Mouse (Mus musculus): ENCODE results near the gene Bag2. TPM values are rescaled to one million over a fixed set of nuclear protein-coding genes. Genes with fewer than 3 reads are reported as not detected.

The Bag2 gene
- total and polyA plus RNA-seq, 3 experiments, result 74.2 to 88.8 TPM; not detected in 1

GRCm38 (mm10) chr1:33755799-33756198 lies 1.8 kb downstream of the Bag2 start:
- Histone ChIP-seq H3K9me3 (replicated peaks; ENCODE audit: insufficient read depth, low read length) (no peaks in the 10 kb centered on the region), H3K9ac (ENCODE audit: control insufficient read depth, low read depth, low read length, poor library complexity, severe bottlenecking) (peak overlapping the region; percentile 87), H3K4me1 (ENCODE audit: control insufficient read depth in 1 of 2, insufficient read depth in 2 of 2, low read length in 2 of 2) (peaks cover 7 to 19% of the 10 kb centered on the region in 2 experiments), H3K36me3 (ENCODE audit: control insufficient read depth in 1 of 2, insufficient read depth in 2 of 2, low read length in 2 of 2) (peaks cover 2 to 24% of the 10 kb centered on the region in 2 experiments), H3K79me2 (ENCODE audit: control insufficient read depth, insufficient read depth, low read length, poor library complexity) (peaks cover 57% of the 10 kb centered on the region), H3K4me3 (ENCODE audit: control insufficient read depth in 1 of 2, insufficient read depth in 1 of 2, low read depth in 2 of 2, low read length in 2 of 2) (peak overlapping the region; percentile 77 to 78), H3K27me3 (ENCODE audit: control insufficient read depth in 1 of 2, insufficient read depth in 2 of 2, low read length in 2 of 2) (no peaks in the 10 kb centered on the region), H3K27ac (ENCODE audit: control insufficient read depth, low read depth, low read length) (peak overlapping the region; percentile 75)
- peak; percentile 79 for DNase-seq (ENCODE audit: low read depth, low spot score)
- TF ChIP-seq HCFC1 (IDR thresholded peaks at IDR 0.05; ENCODE audit: low read depth, low read length) (peak; percentile 21; the same call in 1 of the 2 replicates), MAZ (IDR thresholded peaks at IDR 0.05; ENCODE audit: low read depth, low read length) (no peak), MAX (IDR thresholded peaks at IDR 0.05; ENCODE audit: low read length) (no peak), ELF1 (IDR thresholded peaks at IDR 0.05; ENCODE audit: low read depth, low read length) (no peak), NELFE (IDR thresholded peaks at IDR 0.05; ENCODE audit: low read depth, low read length) (no peak), GATA1 (IDR thresholded peaks at IDR 0.05; ENCODE audit: low read depth, low read length) (no peak), ZNF384 (IDR thresholded peaks at IDR 0.05; ENCODE audit: low read depth, low read length) (no peak), POLR2AphosphoS5 (IDR thresholded peaks at IDR 0.05; ENCODE audit: borderline replicate concordance, low read depth, low read length) (no peak)

GRCm38 (mm10) chr1:33754965-33755735 lies 2.4 kb downstream of the Bag2 start:
- Histone ChIP-seq H3K9ac (ENCODE audit: control insufficient read depth, low read depth, low read length, poor library complexity, severe bottlenecking) (peak overlapping the region; percentile 87), H3K27ac (ENCODE audit: control insufficient read depth, low read depth, low read length) (peak overlapping the region; percentile 14; the same call in 1 of the 2 replicates), H3K4me1 (ENCODE audit: control insufficient read depth in 1 of 2, insufficient read depth in 2 of 2, low read length in 2 of 2) (peaks cover 7 to 19% of the 10 kb centered on the region in 2 experiments), H3K9me3 (replicated peaks; ENCODE audit: insufficient read depth, low read length) (no peaks in the 10 kb centered on the region), H3K36me3 (ENCODE audit: control insufficient read depth in 1 of 2, insufficient read depth in 2 of 2, low read length in 2 of 2) (peaks cover 2 to 24% of the 10 kb centered on the region in 2 experiments), H3K79me2 (ENCODE audit: control insufficient read depth, insufficient read depth, low read length, poor library complexity) (peaks cover 57% of the 10 kb centered on the region), H3K4me3 (ENCODE audit: control insufficient read depth in 1 of 2, insufficient read depth in 1 of 2, low read depth in 2 of 2, low read length in 2 of 2) (peak overlapping the region; percentile 30 to 77; a peak in 3 of 4 replicates), H3K27me3 (ENCODE audit: control insufficient read depth in 1 of 2, insufficient read depth in 2 of 2, low read length in 2 of 2) (no peaks in the 10 kb centered on the region)
- peak; percentile 64 for DNase-seq (ENCODE audit: low read depth, low spot score)
- TF ChIP-seq KAT2A (conservative IDR thresholded peaks at IDR 0.05; ENCODE audit: low read depth, low read length), result no peak
- TF ChIP-seq ZNF384 (IDR thresholded peaks at IDR 0.05; ENCODE audit: low read depth, low read length), result no peak
- no peak for TF ChIP-seq NELFE (IDR thresholded peaks at IDR 0.05; ENCODE audit: low read depth, low read length)
- no peak for TF ChIP-seq SMC3 (IDR thresholded peaks at IDR 0.05; ENCODE audit: low read depth, low read length)
- TF ChIP-seq E2F4 (IDR thresholded peaks at IDR 0.05; ENCODE audit: borderline replicate concordance, low read depth, low read length), result no peak
- TF ChIP-seq MEF2A (IDR thresholded peaks at IDR 0.05; ENCODE audit: extremely low read depth, insufficient replicate concordance, low read depth, low read length, poor library complexity, severe bottlenecking), result no peak
- TF ChIP-seq CHD2 (IDR thresholded peaks at IDR 0.05; ENCODE audit: low read length), result no peak
- no peak for TF ChIP-seq NRF1 (IDR thresholded peaks at IDR 0.05; ENCODE audit: insufficient read depth, low read depth, low read length, poor library complexity, severe bottlenecking)
- TF ChIP-seq MAFK (IDR thresholded peaks at IDR 0.05; ENCODE audit: borderline replicate concordance, low read depth, low read length), result no peak
- no peak for TF ChIP-seq POLR2AphosphoS2 (IDR thresholded peaks at IDR 0.05; ENCODE audit: low read length)
- TF ChIP-seq CHD1 (IDR thresholded peaks at IDR 0.05; ENCODE audit: low read depth, low read length), result no peak
- no peak; the same call in 1 of the 2 replicates for TF ChIP-seq SIN3A (IDR thresholded peaks at IDR 0.05; ENCODE audit: low read length)
- no peak for TF ChIP-seq ELF1 (IDR thresholded peaks at IDR 0.05; ENCODE audit: low read depth, low read length)
- peak; percentile 78; the same call in 1 of the 2 replicates for TF ChIP-seq MYC (IDR thresholded peaks at IDR 0.05; ENCODE audit: low read depth, low read length)
- no peak for TF ChIP-seq BHLHE40 (IDR thresholded peaks at IDR 0.05; ENCODE audit: borderline replicate concordance, low read depth, low read length)
- TF ChIP-seq ETS1 (IDR thresholded peaks at IDR 0.05; ENCODE audit: low read depth, low read length), result no peak
- no peak for TF ChIP-seq USF2 (IDR thresholded peaks at IDR 0.05; ENCODE audit: borderline replicate concordance in 1 of 2, insufficient read depth in 1 of 2, low read depth in 1 of 2, low read length in 2 of 2)
- no peak for TF ChIP-seq JUND (IDR thresholded peaks at IDR 0.05; ENCODE audit: low read depth, low read length)
- no peak for TF ChIP-seq POLR2AphosphoS5 (IDR thresholded peaks at IDR 0.05; ENCODE audit: borderline replicate concordance, low read depth, low read length)
- TF ChIP-seq MXI1 (IDR thresholded peaks at IDR 0.05; ENCODE audit: low read depth, low read length), result peak; percentile 72
- peak; percentile 68; the same call in 1 of the 2 replicates for TF ChIP-seq TCF12 (IDR thresholded peaks at IDR 0.05; ENCODE audit: low read depth, low read length)
- no peak for TF ChIP-seq ZC3H11A (IDR thresholded peaks at IDR 0.05; ENCODE audit: low read depth, low read length)
- peak; percentile 49 to 63 for TF ChIP-seq EP300 (IDR thresholded peaks at IDR 0.05; ENCODE audit: low read depth in 1 of 2, low read length in 2 of 2)
- peak; percentile 75 for TF ChIP-seq GATA1 (IDR thresholded peaks at IDR 0.05; ENCODE audit: low read depth, low read length)
- no peak for TF ChIP-seq CTCF (IDR thresholded peaks at IDR 0.05 in 2 of 3, conservative IDR thresholded peaks at IDR 0.05 in 1 of 3; ENCODE audit: control insufficient read depth in 1 of 3, insufficient read depth in 1 of 3, low read depth in 2 of 3, low read length in 3 of 3, poor library complexity in 1 of 3, severe bottlenecking in 1 of 3)

Data from MEL (cell line).